Mouse (Mus musculus) forebrain, embryonic 13.5 days (tissue): ENCODE measurements around the gene Maml2. TPM values are rescaled to one million over a fixed set of nuclear protein-coding genes. Genes with fewer than 3 reads are reported as not detected.

ENCODE experiments used
- microRNA-seq: library from miRNA; unstranded; fragments of <30 nt; microRNA quantifications from one replicate; pipeline ENCODE4, GENCODE M21; 2016
- polyA plus RNA-seq: library from polyadenylated mRNA; unstranded; fragments of >200 nt; fragmentation: Nextera tagmentation; extraction: Ambion mirVana; gene quantifications from 2 replicates; pipeline ENCODE4 v1.2.1, GENCODE M21; 2015

The Maml2 gene
- polyA plus RNA-seq, 1 experiment from 2014 or later, result 8.8 TPM

Small RNAs within 50 kb of the gene (microRNA-seq; reads per million reads assigned to microRNA genes)
- not detected for gene Gm22643

Other genes with a start within 250 kb of the Maml2 start
- gene Jrkl, start 52.1 kb upstream of the Maml2 start, polyA plus RNA-seq, result 11.7 and 11.8 TPM in 2 replicates
- 10.6 and 12.1 TPM in 2 replicates for gene Ccdc82, start 51.0 kb upstream of the Maml2 start, polyA plus RNA-seq
- gene Gm17571, start 148.8 kb downstream of the Maml2 start, polyA plus RNA-seq, result not detected in 2 replicates